Mouse (Mus musculus): ENCODE measurements around the gene Usmg5. TPM values are rescaled to one million over a fixed set of nuclear protein-coding genes. Genes with fewer than 3 reads are reported as not detected.
A peak's percentile ranks its signal among the peaks of the same experiment; 100 is the strongest.

Usmg5 gene
- polyA plus RNA-seq, 1 experiment from 2014 or later: 2,838 TPM

- no peak overlapping the region for H3K27ac ChIP-seq (replicated peaks in 1 of 2; ENCODE audit: control insufficient read depth in 1 of 2, insufficient read depth in 1 of 2, low read depth in 2 of 2, low read length in 2 of 2)
- peaks cover 97% of the 10 kb centered on the region for H3K36me3 ChIP-seq (ENCODE audit: control insufficient read depth, insufficient read depth, low read length)
- no peak overlapping the region for H3K4me2 ChIP-seq (ENCODE audit: low read length)
Observed at GRCm38 (mm10) chr19:47101080-47101479, 10.6 kb upstream of the Usmg5 start.

GRCm38 (mm10) chr19:47089718-47090525, 525 bp downstream of the Usmg5 start:
- Histone ChIP-seq H3K36me3 (ENCODE audit: control insufficient read depth, insufficient read depth, low read length) (peaks cover 51% of the 10 kb centered on the region), H3K4me3 (ENCODE audit: control insufficient read depth in 1 of 2, insufficient read depth in 1 of 2, low read depth in 1 of 2, low read length in 2 of 2) (peak overlapping the region; percentile 76 to 90), H3K27me3 (ENCODE audit: control insufficient read depth, insufficient read depth, low read length) (no peaks in the 10 kb centered on the region), H3K9ac (ENCODE audit: low read length) (peak overlapping the region; percentile 100), H3K27ac (replicated peaks in 1 of 2; ENCODE audit: control insufficient read depth in 1 of 2, insufficient read depth in 1 of 2, low read depth in 2 of 2, low read length in 2 of 2) (peak overlapping the region; percentile 82 to 92), H3K9me3 (ENCODE audit: control insufficient read depth, low read length) (no peaks in the 10 kb centered on the region), H3K4me2 (ENCODE audit: low read length) (peak overlapping the region; percentile 82), H3K4me1 (ENCODE audit: control insufficient read depth in 2 of 2, insufficient read depth in 2 of 2, low read length in 2 of 2) (peaks cover 0 to 25% of the 10 kb centered on the region in 2 experiments; a peak in 2 of 4 replicates)
- ATAC-seq (ENCODE audit: insufficient number of reproducible peaks, insufficient read depth, low FRiP score, low read depth): peak; percentile 36; the same call in 1 of the 2 replicates
- WGBS: under 1% methylated on average over 36 of the region's 36 CpGs

More at GRCm38 (mm10) chr19:47101080-47101479, 10.6 kb upstream of the Usmg5 start:
- WGBS: 68% methylated on average over 5 of the region's 5 CpGs
- no peak for ATAC-seq (ENCODE audit: insufficient number of reproducible peaks, insufficient read depth, low FRiP score, low read depth)
- H3K9me3 ChIP-seq (ENCODE audit: control insufficient read depth, low read length): no peaks in the 10 kb centered on the region
- no peaks in the 10 kb centered on the region for H3K27me3 ChIP-seq (ENCODE audit: control insufficient read depth, insufficient read depth, low read length)
- H3K4me3 ChIP-seq (ENCODE audit: control insufficient read depth in 1 of 2, insufficient read depth in 1 of 2, low read depth in 1 of 2, low read length in 2 of 2): no peak overlapping the region
- H3K4me1 ChIP-seq (ENCODE audit: control insufficient read depth in 2 of 2, insufficient read depth in 2 of 2, low read length in 2 of 2): no peaks in the 10 kb centered on the region
- H3K9ac ChIP-seq (ENCODE audit: low read length): no peak overlapping the region

- Histone ChIP-seq H3K27ac (replicated peaks in 1 of 2; ENCODE audit: control insufficient read depth in 1 of 2, insufficient read depth in 1 of 2, low read depth in 2 of 2, low read length in 2 of 2) (no peak overlapping the region), H3K9ac (ENCODE audit: low read length) (peak overlapping the region; percentile 21; the same call in 1 of the 2 replicates), H3K4me1 (ENCODE audit: control insufficient read depth in 2 of 2, insufficient read depth in 2 of 2, low read length in 2 of 2) (peaks cover 0 to 25% of the 10 kb centered on the region in 2 experiments; a peak in 2 of 4 replicates), H3K4me2 (ENCODE audit: low read length) (peak overlapping the region; percentile 82), H3K36me3 (ENCODE audit: control insufficient read depth, insufficient read depth, low read length) (peaks cover 51% of the 10 kb centered on the region), H3K9me3 (ENCODE audit: control insufficient read depth, low read length) (no peaks in the 10 kb centered on the region), H3K27me3 (ENCODE audit: control insufficient read depth, insufficient read depth, low read length) (no peaks in the 10 kb centered on the region), H3K4me3 (ENCODE audit: control insufficient read depth in 1 of 2, insufficient read depth in 1 of 2, low read depth in 1 of 2, low read length in 2 of 2) (peak overlapping the region in 1 of 2 experiments; percentile 90; a peak in 1 of 4 replicates)
- no peak for ATAC-seq (ENCODE audit: insufficient number of reproducible peaks, insufficient read depth, low FRiP score, low read depth)
- 65% methylated on average over 3 of the region's 3 CpGs for WGBS
Observed at GRCm38 (mm10) chr19:47088226-47088625, 2.2 kb downstream of the Usmg5 start.

GRCm38 (mm10) chr19:47067924-47068611, 22.4 kb downstream of the Usmg5 start:
- H3K27me3 ChIP-seq (ENCODE audit: control insufficient read depth, insufficient read depth, low read length): no peaks in the 10 kb centered on the region
- H3K4me3 ChIP-seq (ENCODE audit: control insufficient read depth in 1 of 2, insufficient read depth in 1 of 2, low read depth in 1 of 2, low read length in 2 of 2): peak overlapping the region; percentile 78 to 81
- H3K27ac ChIP-seq (replicated peaks in 1 of 2; ENCODE audit: control insufficient read depth in 1 of 2, insufficient read depth in 1 of 2, low read depth in 2 of 2, low read length in 2 of 2): peak overlapping the region; percentile 71 to 84
- H3K4me1 ChIP-seq (ENCODE audit: control insufficient read depth in 2 of 2, insufficient read depth in 2 of 2, low read length in 2 of 2): peaks cover 3 to 8% of the 10 kb centered on the region in 2 experiments
- WGBS: under 1% methylated on average over 71 of the region's 72 CpGs
- H3K9ac ChIP-seq (ENCODE audit: low read length): peak overlapping the region; percentile 90
- ATAC-seq (ENCODE audit: insufficient number of reproducible peaks, insufficient read depth, low FRiP score, low read depth): peak; percentile 89
- peak overlapping the region; percentile 85 for H3K4me2 ChIP-seq (ENCODE audit: low read length)
- no peaks in the 10 kb centered on the region for H3K9me3 ChIP-seq (ENCODE audit: control insufficient read depth, low read length)
- peaks cover 28% of the 10 kb centered on the region for H3K36me3 ChIP-seq (ENCODE audit: control insufficient read depth, insufficient read depth, low read length)

- ATAC-seq (ENCODE audit: insufficient number of reproducible peaks, insufficient read depth, low FRiP score, low read depth): peak; percentile 67
- H3K9me3 ChIP-seq (ENCODE audit: control insufficient read depth, low read length): no peaks in the 10 kb centered on the region
- peak within 1 kb of the TSS; percentile 71 to 84 for H3K27ac ChIP-seq (replicated peaks in 1 of 2; ENCODE audit: control insufficient read depth in 1 of 2, insufficient read depth in 1 of 2, low read depth in 2 of 2, low read length in 2 of 2)
- peaks cover 20% of the 10 kb centered on the region for H3K36me3 ChIP-seq (ENCODE audit: control insufficient read depth, insufficient read depth, low read length)
- peak within 1 kb of the TSS; percentile 90 for H3K9ac ChIP-seq (ENCODE audit: low read length)
- peak within 1 kb of the TSS; percentile 85 for H3K4me2 ChIP-seq (ENCODE audit: low read length)
- 9% methylated on average over 49 of the region's 49 CpGs for WGBS
- peak within 1 kb of the TSS; percentile 78 to 81 for H3K4me3 ChIP-seq (ENCODE audit: control insufficient read depth in 1 of 2, insufficient read depth in 1 of 2, low read depth in 1 of 2, low read length in 2 of 2)
- H3K4me1 ChIP-seq (ENCODE audit: control insufficient read depth in 2 of 2, insufficient read depth in 2 of 2, low read length in 2 of 2): peaks cover 3 to 8% of the 10 kb centered on the region in 2 experiments
- H3K27me3 ChIP-seq (ENCODE audit: control insufficient read depth, insufficient read depth, low read length): no peaks in the 10 kb centered on the region
Observed at GRCm38 (mm10) chr19:47067096-47067882, 23.2 kb downstream of the Usmg5 start, which contains the start of gene Taf5. Gene Taf5, plus strand, starts transcription at chr19:47067746.

GRCm38 (mm10) chr19:47065860-47066259, 24.6 kb downstream of the Usmg5 start:
- Histone ChIP-seq H3K4me1 (ENCODE audit: control insufficient read depth in 2 of 2, insufficient read depth in 2 of 2, low read length in 2 of 2) (peaks cover 3 to 8% of the 10 kb centered on the region in 2 experiments), H3K4me2 (ENCODE audit: low read length) (no peak overlapping the region), H3K9ac (ENCODE audit: low read length) (no peak overlapping the region), H3K27me3 (ENCODE audit: control insufficient read depth, insufficient read depth, low read length) (no peaks in the 10 kb centered on the region), H3K4me3 (ENCODE audit: control insufficient read depth in 1 of 2, insufficient read depth in 1 of 2, low read depth in 1 of 2, low read length in 2 of 2) (no peak overlapping the region), H3K36me3 (ENCODE audit: control insufficient read depth, insufficient read depth, low read length) (peaks cover 6% of the 10 kb centered on the region), H3K9me3 (ENCODE audit: control insufficient read depth, low read length) (no peaks in the 10 kb centered on the region), H3K27ac (replicated peaks in 1 of 2; ENCODE audit: control insufficient read depth in 1 of 2, insufficient read depth in 1 of 2, low read depth in 2 of 2, low read length in 2 of 2) (no peak overlapping the region)
- ATAC-seq (ENCODE audit: insufficient number of reproducible peaks, insufficient read depth, low FRiP score, low read depth): no peak
- 92% methylated on average over 3 of the region's 3 CpGs for WGBS

- H3K27me3 ChIP-seq (ENCODE audit: control insufficient read depth, insufficient read depth, low read length): no peaks in the 10 kb centered on the region
- no peak overlapping the region for H3K27ac ChIP-seq (replicated peaks in 1 of 2; ENCODE audit: control insufficient read depth in 1 of 2, insufficient read depth in 1 of 2, low read depth in 2 of 2, low read length in 2 of 2)
- H3K9ac ChIP-seq (ENCODE audit: low read length): no peak overlapping the region
- H3K4me2 ChIP-seq (ENCODE audit: low read length): no peak overlapping the region
- no peak for ATAC-seq (ENCODE audit: insufficient number of reproducible peaks, insufficient read depth, low FRiP score, low read depth)
- H3K36me3 ChIP-seq (ENCODE audit: control insufficient read depth, insufficient read depth, low read length): no peaks in the 10 kb centered on the region
- no peak overlapping the region for H3K4me3 ChIP-seq (ENCODE audit: control insufficient read depth in 1 of 2, insufficient read depth in 1 of 2, low read depth in 1 of 2, low read length in 2 of 2)
- no peaks in the 10 kb centered on the region for H3K9me3 ChIP-seq (ENCODE audit: control insufficient read depth, low read length)
- H3K4me1 ChIP-seq (ENCODE audit: control insufficient read depth in 2 of 2, insufficient read depth in 2 of 2, low read length in 2 of 2): no peaks in the 10 kb centered on the region
- 64% methylated on average over 1 of the region's 1 CpGs for WGBS
Observed at GRCm38 (mm10) chr19:47057684-47058083, 32.8 kb downstream of the Usmg5 start.

Measured in heart, embryonic 14.5 days (tissue).